Mouse (Mus musculus) liver, embryonic 13.5 days (tissue): ENCODE results near the gene Frmd5. TPM values are rescaled to one million over a fixed set of nuclear protein-coding genes. Genes with fewer than 3 reads are reported as not detected.
A peak's percentile ranks its signal among the peaks of the same experiment; 100 is the strongest.

Source experiments
- ATAC-seq: fragments of 200-750 bp; cut with Nextera tagmentation; 2 replicates; pipeline ENCODE4 v1.8.0; 2017; ENCODE audit warnings: low read depth, mild to moderate bottlenecking, moderate number of reproducible peaks, moderate library complexity
- DNase-seq: peaks from one replicate; pipeline ENCODE4 v3.0.0; 2022
- H3K27ac ChIP-seq: fragments of 300-500 bp; sonication (generic); 2 replicates; pipeline ENCODE4 v1.5.1; 2015; ENCODE audit warnings: moderate library complexity, mild to moderate bottlenecking, inconsistent platforms
- H3K27me3 ChIP-seq: fragments of 300-500 bp; sonication (generic); 2 replicates; pipeline ENCODE4 v1.6.1; 2015; ENCODE audit warnings: mild to moderate bottlenecking, inconsistent platforms
- H3K36me3 ChIP-seq: fragments of 300-500 bp; sonication (generic); 2 replicates; pipeline ENCODE4 v1.6.1; 2015; ENCODE audit warnings: mild to moderate bottlenecking, inconsistent platforms
- H3K4me1 ChIP-seq: fragments of 300-500 bp; sonication (generic); replicated peaks from 2 replicates; pipeline ENCODE4 v1.6.1; 2015; ENCODE audit warnings: inconsistent platforms
- H3K4me2 ChIP-seq: fragments of 300-500 bp; sonication (generic); 2 replicates; pipeline ENCODE4 v1.6.1; 2015; ENCODE audit warnings: inconsistent platforms, mild to moderate bottlenecking, moderate library complexity
- H3K4me3 ChIP-seq: fragments of 300-500 bp; sonication (generic); replicated peaks from 2 replicates; pipeline ENCODE4 v1.5.1; 2015; ENCODE audit warnings: mild to moderate bottlenecking, inconsistent platforms
- H3K9ac ChIP-seq: fragments of 300-500 bp; sonication (generic); 2 replicates; pipeline ENCODE4 v1.6.1; 2015; ENCODE audit warnings: mild to moderate bottlenecking, inconsistent platforms
- H3K9me3 ChIP-seq: fragments of 300-500 bp; sonication (generic); replicated peaks from 2 replicates; pipeline ENCODE4 v1.6.1; 2016; ENCODE audit warnings: inconsistent platforms
- WGBS: fragments of 180-500 bp; shearing (Covaris S2); methylation state at CpG from one replicate; pipeline ENCODE4 v1.1.7; 2015; ENCODE audit not compliant: insufficient replicate concordance; 5-methylcytosine and 5-hydroxymethylcytosine counted together
- polyA plus RNA-seq: library from polyadenylated mRNA; unstranded; fragments of >200 nt; fragmentation: Nextera tagmentation; extraction: Ambion mirVana; gene quantifications from 2 replicates; pipeline ENCODE4 v1.2.1, GENCODE M21; 2015

Frmd5 gene
- polyA plus RNA-seq, 1 experiment from 2014 or later = 0.28 TPM

- Histone ChIP-seq H3K27ac (no peak overlapping the region), H3K9me3 (no peaks in the 10 kb centered on the region), H3K9ac (no peak overlapping the region), H3K4me3 (no peak overlapping the region), H3K27me3 (no peaks in the 10 kb centered on the region), H3K36me3 (no peaks in the 10 kb centered on the region), H3K4me2 (no peak overlapping the region), H3K4me1 (no peaks in the 10 kb centered on the region)
- no peak for DNase-seq
- WGBS = 57% methylated on average over 11 of the region's 11 CpGs
- no peak for ATAC-seq
These were observed 45.5 kb downstream of the Frmd5 start for GRCm38 (mm10) chr2:121761281-121761795.

- Histone ChIP-seq H3K4me3 (no peak overlapping the region), H3K4me1 (no peaks in the 10 kb centered on the region), H3K27me3 (no peaks in the 10 kb centered on the region), H3K36me3 (no peaks in the 10 kb centered on the region), H3K9me3 (no peaks in the 10 kb centered on the region), H3K27ac (no peak overlapping the region), H3K9ac (no peak overlapping the region), H3K4me2 (no peak overlapping the region)
- no peak for DNase-seq
- WGBS = 72% methylated on average over 9 of the region's 9 CpGs
- no peak for ATAC-seq
These were observed 46.2 kb downstream of the Frmd5 start for GRCm38 (mm10) chr2:121760646-121761045.

GRCm38 (mm10) chr2:121758258-121758657, 48.6 kb downstream of the Frmd5 start:
- H3K9ac ChIP-seq = no peak overlapping the region
- no peak overlapping the region for H3K4me3 ChIP-seq
- H3K36me3 ChIP-seq = no peaks in the 10 kb centered on the region
- DNase-seq (no peak), ATAC-seq (no peak)
- no peak overlapping the region for H3K27ac ChIP-seq
- H3K27me3 ChIP-seq = no peaks in the 10 kb centered on the region
- no peaks in the 10 kb centered on the region for H3K4me1 ChIP-seq
- WGBS = 60% methylated on average over 8 of the region's 8 CpGs
- no peak overlapping the region for H3K4me2 ChIP-seq
- no peaks in the 10 kb centered on the region for H3K9me3 ChIP-seq

GRCm38 (mm10) chr2:121756336-121756735, 50.6 kb downstream of the Frmd5 start:
- Histone ChIP-seq H3K27me3 (no peaks in the 10 kb centered on the region), H3K9ac (no peak overlapping the region), H3K4me3 (no peak overlapping the region), H3K4me2 (no peak overlapping the region), H3K9me3 (no peaks in the 10 kb centered on the region), H3K27ac (no peak overlapping the region), H3K4me1 (no peaks in the 10 kb centered on the region), H3K36me3 (no peaks in the 10 kb centered on the region)
- DNase-seq (peak; percentile 1), ATAC-seq (no peak)
- 73% methylated on average over 1 of the region's 1 CpGs for WGBS

GRCm38 (mm10) chr2:121755056-121755455, 51.8 kb downstream of the Frmd5 start:
- no peak overlapping the region for H3K9ac ChIP-seq
- WGBS = 49% methylated on average over 6 of the region's 6 CpGs
- H3K27me3 ChIP-seq = no peaks in the 10 kb centered on the region
- ATAC-seq (no peak), DNase-seq (no peak)
- no peak overlapping the region for H3K4me3 ChIP-seq
- no peak overlapping the region for H3K4me2 ChIP-seq
- H3K36me3 ChIP-seq = no peaks in the 10 kb centered on the region
- H3K4me1 ChIP-seq = no peaks in the 10 kb centered on the region
- no peaks in the 10 kb centered on the region for H3K9me3 ChIP-seq
- no peak overlapping the region for H3K27ac ChIP-seq

GRCm38 (mm10) chr2:121750121-121750520, 56.8 kb downstream of the Frmd5 start:
- Histone ChIP-seq H3K27me3 (no peaks in the 10 kb centered on the region), H3K9me3 (no peaks in the 10 kb centered on the region), H3K9ac (no peak overlapping the region), H3K36me3 (no peaks in the 10 kb centered on the region), H3K4me2 (no peak overlapping the region), H3K4me3 (no peak overlapping the region), H3K27ac (no peak overlapping the region), H3K4me1 (no peaks in the 10 kb centered on the region)
- DNase-seq = no peak
- 67% methylated on average over 6 of the region's 6 CpGs for whole genome bisulfite sequencing
- ATAC-seq = no peak

GRCm38 (mm10) chr2:121741151-121741550, 65.7 kb downstream of the Frmd5 start:
- no peaks in the 10 kb centered on the region for H3K9me3 ChIP-seq
- WGBS = 75% methylated on average over 2 of the region's 2 CpGs
- DNase-seq (no peak), ATAC-seq (no peak)
- no peak overlapping the region for H3K27ac ChIP-seq
- H3K27me3 ChIP-seq = no peaks in the 10 kb centered on the region
- H3K36me3 ChIP-seq = no peaks in the 10 kb centered on the region
- H3K4me1 ChIP-seq = no peaks in the 10 kb centered on the region
- H3K4me2 ChIP-seq = no peak overlapping the region
- H3K4me3 ChIP-seq = no peak overlapping the region
- H3K9ac ChIP-seq = no peak overlapping the region

- H3K4me2 ChIP-seq = no peak overlapping the region
- no peak overlapping the region for H3K4me3 ChIP-seq
- DNase-seq (no peak), ATAC-seq (no peak)
- H3K9me3 ChIP-seq = no peaks in the 10 kb centered on the region
- H3K27me3 ChIP-seq = no peaks in the 10 kb centered on the region
- WGBS = 69% methylated on average over 4 of the region's 4 CpGs
- H3K9ac ChIP-seq = no peak overlapping the region
- no peaks in the 10 kb centered on the region for H3K36me3 ChIP-seq
- no peak overlapping the region for H3K27ac ChIP-seq
- H3K4me1 ChIP-seq = no peaks in the 10 kb centered on the region
These were observed 67.5 kb downstream of the Frmd5 start for GRCm38 (mm10) chr2:121739410-121739809.

- Histone ChIP-seq H3K4me3 (no peak overlapping the region), H3K27ac (no peak overlapping the region), H3K9me3 (no peaks in the 10 kb centered on the region), H3K27me3 (no peaks in the 10 kb centered on the region), H3K4me2 (no peak overlapping the region), H3K36me3 (no peaks in the 10 kb centered on the region), H3K9ac (no peak overlapping the region), H3K4me1 (no peaks in the 10 kb centered on the region)
- WGBS = 68% methylated on average over 7 of the region's 7 CpGs
- ATAC-seq (no peak), DNase-seq (no peak)
These were observed 73.5 kb downstream of the Frmd5 start for GRCm38 (mm10) chr2:121733426-121733825.

GRCm38 (mm10) chr2:121730486-121730885, 76.4 kb downstream of the Frmd5 start:
- no peaks in the 10 kb centered on the region for H3K9me3 ChIP-seq
- no peak overlapping the region for H3K4me2 ChIP-seq
- no peak overlapping the region for H3K27ac ChIP-seq
- no peaks in the 10 kb centered on the region for H3K36me3 ChIP-seq
- H3K4me1 ChIP-seq = no peaks in the 10 kb centered on the region
- no peaks in the 10 kb centered on the region for H3K27me3 ChIP-seq
- H3K4me3 ChIP-seq = no peak overlapping the region
- WGBS = 82% methylated on average over 11 of the region's 11 CpGs
- H3K9ac ChIP-seq = no peak overlapping the region
- no peak for ATAC-seq
- no peak for DNase-seq

- Histone ChIP-seq H3K9me3 (no peaks in the 10 kb centered on the region), H3K4me3 (no peak overlapping the region), H3K27me3 (no peaks in the 10 kb centered on the region), H3K4me2 (no peak overlapping the region), H3K36me3 (no peaks in the 10 kb centered on the region), H3K9ac (no peak overlapping the region), H3K27ac (no peak overlapping the region), H3K4me1 (no peaks in the 10 kb centered on the region)
- no peak for DNase-seq
- WGBS = 59% methylated on average over 9 of the region's 9 CpGs
- ATAC-seq = no peak
These were observed 77.8 kb downstream of the Frmd5 start for GRCm38 (mm10) chr2:121728907-121729575.

GRCm38 (mm10) chr2:121724866-121725265, 82.0 kb downstream of the Frmd5 start:
- no peak for ATAC-seq
- 67% methylated on average over 4 of the region's 4 CpGs for WGBS
- no peaks in the 10 kb centered on the region for H3K36me3 ChIP-seq

More at GRCm38 (mm10) chr2:121724866-121725265, 82.0 kb downstream of the Frmd5 start:
- H3K9ac ChIP-seq = no peak overlapping the region
- no peak overlapping the region for H3K4me3 ChIP-seq
- H3K27me3 ChIP-seq = no peaks in the 10 kb centered on the region
- no peak for DNase-seq
- H3K4me2 ChIP-seq = no peak overlapping the region
- no peak overlapping the region for H3K27ac ChIP-seq
- no peaks in the 10 kb centered on the region for H3K9me3 ChIP-seq
- H3K4me1 ChIP-seq = no peaks in the 10 kb centered on the region
